Comparison of ENCODE assay signal across 8 mouse cellular contexts in the genomic region with DNA sequence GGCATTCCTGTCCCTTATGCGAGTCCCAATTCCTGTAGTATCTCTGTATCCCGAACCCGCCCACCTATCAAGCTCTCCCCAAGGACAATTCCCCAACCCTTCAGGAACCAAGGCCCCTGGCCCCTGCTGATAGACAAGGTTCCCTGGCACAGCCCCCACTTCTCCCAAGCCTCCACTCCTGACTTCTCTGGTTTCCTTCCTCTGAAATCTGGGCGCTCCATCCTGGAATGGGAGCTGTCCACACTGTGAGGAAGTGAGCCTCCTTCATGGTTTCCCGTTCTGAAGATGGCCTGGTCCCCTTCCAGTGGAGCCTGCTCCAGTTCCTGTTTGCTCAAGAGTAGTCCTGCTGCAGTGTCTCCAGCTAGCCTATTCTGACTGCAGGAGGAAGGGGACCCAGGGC. TPM values are rescaled to one million over a fixed set of nuclear protein-coding genes. Genes with fewer than 3 reads are reported as not detected.
DNase-seq lines count a peak whose midpoint lies in the region; ATAC-seq and TF ChIP-seq lines count a peak whose summit lies in the region.

No protein-coding gene starts in this region.

- no peak overlapping the region for H3K9ac ChIP-seq in forebrain, embryonic 16.5 days (replicated peaks; ENCODE audit: low read depth, low read length)
- peak overlapping the region; percentile 81; the same call in 1 of the 2 replicates for H3K9ac ChIP-seq in intestine, embryonic 15.5 days

- 73% methylated on average over 5 of the region's 5 CpGs for WGBS in forebrain, embryonic 16.5 days
- WGBS in intestine, embryonic 15.5 days, result 56% methylated on average over 5 of the region's 5 CpGs
- WGBS in lung, adult 2 months, result 30% methylated on average over 5 of the region's 5 CpGs

- H3K27ac ChIP-seq in forebrain, embryonic 16.5 days (ENCODE audit: low read length), result no peak overlapping the region
- H3K27ac ChIP-seq in intestine, embryonic 15.5 days, result no peak overlapping the region

- no peak for DNase-seq in lung, adult 2 months
- peak; percentile 20 for DNase-seq in splenic B cell, adult 2 months (ENCODE audit: low read depth, low spot score)
- no peak for DNase-seq in embryo, embryonic 10.5 days (ENCODE audit: low spot score)
- no peak for DNase-seq in layer of hippocampus, adult 9-11 months
- no peak for DNase-seq in natural killer cell, adult 2 months (ENCODE audit: low spot score in 2 of 2)

- peak overlapping the region; percentile 93 for H3K4me2 ChIP-seq in forebrain, embryonic 16.5 days (ENCODE audit: low read length)
- H3K4me2 ChIP-seq in intestine, embryonic 15.5 days (replicated peaks), result peak overlapping the region; percentile 85

- H3K4me3 ChIP-seq in forebrain, embryonic 16.5 days (replicated peaks; ENCODE audit: low read length), result no peak overlapping the region; the same call in 1 of the 2 replicates
- H3K4me3 ChIP-seq in intestine, embryonic 15.5 days (replicated peaks), result peak overlapping the region; percentile 74
- peak overlapping the region; percentile 95 for H3K4me3 ChIP-seq in lung, adult 2 months (replicated peaks; ENCODE audit: extremely low read depth, low read depth, low read length)

- ATAC-seq in common myeloid progenitor, adult 5-6 weeks (replicated peaks; ENCODE audit: low read depth, poor library complexity, severe bottlenecking), result peak; percentile 16; the same call in 1 of the 2 replicates
- no peak for ATAC-seq in forebrain, embryonic 16.5 days
- no peak for ATAC-seq in intestine, embryonic 15.5 days

- no peaks in the 10 kb centered on the region for H3K9me3 ChIP-seq in forebrain, embryonic 16.5 days (ENCODE audit: control insufficient read depth, low read length)
- no peaks in the 10 kb centered on the region for H3K9me3 ChIP-seq in intestine, embryonic 15.5 days

- no peak for TF ChIP-seq CTCF in lung, adult 2 months (IDR thresholded peaks at IDR 0.05; ENCODE audit: insufficient read depth, low read length)

- no peak for TF ChIP-seq POLR2A in lung, adult 2 months (IDR thresholded peaks at IDR 0.05; ENCODE audit: borderline replicate concordance, extremely low read depth, low read depth, low read length)

- peaks cover 36% of the 10 kb centered on the region for H3K36me3 ChIP-seq in forebrain, embryonic 16.5 days (ENCODE audit: control insufficient read depth, insufficient read depth)
- H3K36me3 ChIP-seq in intestine, embryonic 15.5 days, result peaks cover 28% of the 10 kb centered on the region
- H3K36me3 ChIP-seq in splenic B cell, adult 2 months (ENCODE audit: control insufficient read depth, insufficient read depth, low read length, poor library complexity, severe bottlenecking), result peaks cover 4% of the 10 kb centered on the region; the same call in 1 of the 2 replicates

- peaks cover 17% of the 10 kb centered on the region for H3K4me1 ChIP-seq in forebrain, embryonic 16.5 days (replicated peaks; ENCODE audit: control insufficient read depth, insufficient read depth, low read length)
- 0 out of 2 replicates have a peak, but pooled peaks cover 8% of the 10 kb centered on the region for H3K4me1 ChIP-seq in intestine, embryonic 15.5 days (replicated peaks)
- peaks cover 9% of the 10 kb centered on the region for H3K4me1 ChIP-seq in lung, adult 2 months (ENCODE audit: control insufficient read depth, insufficient read depth, low read length)

- no peaks in the 10 kb centered on the region for H3K27me3 ChIP-seq in forebrain, embryonic 16.5 days (replicated peaks; ENCODE audit: control insufficient read depth, insufficient read depth, low read length)
- H3K27me3 ChIP-seq in intestine, embryonic 15.5 days (replicated peaks), result no peaks in the 10 kb centered on the region
- no peaks in the 10 kb centered on the region for H3K27me3 ChIP-seq in splenic B cell, adult 2 months (ENCODE audit: control insufficient read depth, insufficient read depth, low read length, poor library complexity, severe bottlenecking)

RNA-seq across cellular contexts. Expression of a gene that starts 1.0 kb away (rescaled TPM):
- total RNA-seq in common myeloid progenitor, adult 5-6 weeks (2017), result 1.6 and 6.1 TPM in 2 replicates
- 20.5 and 35.1 TPM in 2 replicates for polyA plus RNA-seq in forebrain, embryonic 16.5 days (2015; fragmentation: Nextera tagmentation; extraction: Ambion mirVana)
- 10.4 and 12.0 TPM in 2 replicates for polyA plus RNA-seq in intestine, embryonic 15.5 days (2015; fragmentation: Nextera tagmentation; extraction: Ambion mirVana)
- polyA plus RNA-seq in lung, adult 2 months (2012; rRNA removed), result 34.1 and 42.9 TPM in 2 replicates

RNA-seq across cellular contexts. Expression of a gene that starts 16.9 kb away (rescaled TPM):
- total RNA-seq in common myeloid progenitor, adult 5-6 weeks (2017), result 0.10 and 0.23 TPM in 2 replicates
- 18.9 and 22.3 TPM in 2 replicates for polyA plus RNA-seq in forebrain, embryonic 16.5 days (2015; fragmentation: Nextera tagmentation; extraction: Ambion mirVana)
- polyA plus RNA-seq in intestine, embryonic 15.5 days (2015; fragmentation: Nextera tagmentation; extraction: Ambion mirVana), result 0.64 and 1.3 TPM in 2 replicates
- 0.71 and 0.73 TPM in 2 replicates for polyA plus RNA-seq in lung, adult 2 months (2012; rRNA removed)

RNA-seq across cellular contexts. Expression of a gene that starts 25.6 kb away (rescaled TPM):
- 52.2 and 57.5 TPM in 2 replicates for total RNA-seq in common myeloid progenitor, adult 5-6 weeks (2017)
- 183 and 224 TPM in 2 replicates for polyA plus RNA-seq in forebrain, embryonic 16.5 days (2015; fragmentation: Nextera tagmentation; extraction: Ambion mirVana)
- 62.6 and 65.0 TPM in 2 replicates for polyA plus RNA-seq in intestine, embryonic 15.5 days (2015; fragmentation: Nextera tagmentation; extraction: Ambion mirVana)
- 66.1 and 69.4 TPM in 2 replicates for polyA plus RNA-seq in lung, adult 2 months (2012; rRNA removed)

RNA-seq across cellular contexts. Expression of a gene that starts 43.9 kb away (rescaled TPM):
- 1.3 and 1.8 TPM in 2 replicates for total RNA-seq in common myeloid progenitor, adult 5-6 weeks (2017)
- polyA plus RNA-seq in forebrain, embryonic 16.5 days (2015; fragmentation: Nextera tagmentation; extraction: Ambion mirVana), result 11.5 and 13.8 TPM in 2 replicates
- polyA plus RNA-seq in intestine, embryonic 15.5 days (2015; fragmentation: Nextera tagmentation; extraction: Ambion mirVana), result 36.1 and 43.3 TPM in 2 replicates
- 12.6 and 17.0 TPM in 2 replicates for polyA plus RNA-seq in lung, adult 2 months (2012; rRNA removed)
